ENCODE assay signal across 23 mouse cellular contexts in genomic region chr1:174513419-174513818, GRCm38 (mm10). TPM values are rescaled to one million over a fixed set of nuclear protein-coding genes. Genes with fewer than 3 reads are reported as not detected.
DNase-seq lines count a peak whose midpoint lies in the region; TF ChIP-seq lines count a peak whose summit lies in the region.
"Had no signal": no experiment of that assay in that cellular context is flagged by ENCODE, and none has a peak within 500 bp of the region (broad histone marks: within the 10 kb centered on the region; RNA-seq: fewer than 3 reads in every experiment).

No protein-coding gene starts in this region.

- H3K4me3 ChIP-seq in layer of hippocampus, adult 2 months: no peak overlapping the region; the same call in 1 of the 2 replicates
- H3K4me3 ChIP-seq in cortical plate, adult 2 months (ENCODE audit: insufficient read depth, low read length): no peak overlapping the region
- H3K4me3 ChIP-seq in midbrain, embryonic 10.5 days: no peak overlapping the region
- H3K4me3 ChIP-seq: embryonic facial prominence, embryonic 13.5 days; embryonic facial prominence, embryonic 15.5 days; erythroblast, embryonic 14.5 days; forebrain, embryonic 10.5 days; forebrain, embryonic 12.5 days had no signal

- 92% methylated on average over 7 of the region's 7 CpGs for WGBS in midbrain, embryonic 10.5 days

- DNase-seq in layer of hippocampus, adult 2 months (ENCODE audit: low spot score in 2 of 2): peak in 1 of 2 experiments; percentile 33
- DNase-seq in layer of hippocampus, postnatal 10 days (ENCODE audit: low spot score in 2 of 2): no peak
- peak; percentile 32 for DNase-seq in right cerebral cortex, adult 18-20 months
- no peak for DNase-seq in right cerebral cortex, postnatal 25 days
- no peak for DNase-seq in midbrain, embryonic 10.5 days (ENCODE audit: low spot score)
- DNase-seq in heart, adult 11 months: no peak
- DNase-seq: adrenal gland, adult 2 months; adrenal gland, postnatal 10 days; adrenal gland, postnatal 25 days; cerebellum, adult 11-12 months; cerebellum, adult 2 months; cerebellum, adult 9-10 months; cerebellum, postnatal 10 days; cerebellum, postnatal 25 days; embryo, embryonic 11 days had no signal

- H3K4me1 ChIP-seq in cortical plate, adult 2 months (ENCODE audit: control insufficient read depth, insufficient read depth, low read length): peaks cover 14% of the 10 kb centered on the region
- peaks cover 12% of the 10 kb centered on the region for H3K4me1 ChIP-seq in midbrain, embryonic 10.5 days
- H3K4me1 ChIP-seq: embryonic facial prominence, embryonic 13.5 days; embryonic facial prominence, embryonic 15.5 days; forebrain, embryonic 10.5 days had no signal

- TF ChIP-seq CTCF in layer of hippocampus, adult 2 months (conservative IDR thresholded peaks at IDR 0.05): no peak
- no peak for TF ChIP-seq CTCF in cortical plate, adult 2 months (IDR thresholded peaks at IDR 0.05; ENCODE audit: extremely low read depth, insufficient read depth, low read length)

- H3K9me3 ChIP-seq in midbrain, embryonic 10.5 days (replicated peaks): no peaks in the 10 kb centered on the region
- H3K9me3 ChIP-seq: embryonic facial prominence, embryonic 13.5 days; embryonic facial prominence, embryonic 15.5 days; forebrain, embryonic 10.5 days; forebrain, embryonic 12.5 days had no signal

- H3K36me3 ChIP-seq in midbrain, embryonic 10.5 days: peaks cover 31% of the 10 kb centered on the region
- H3K36me3 ChIP-seq: embryonic facial prominence, embryonic 13.5 days; embryonic facial prominence, embryonic 15.5 days; forebrain, embryonic 12.5 days had no signal

- H3K27me3 ChIP-seq in midbrain, embryonic 10.5 days (ENCODE audit: low read depth, poor library complexity, severe bottlenecking): no peaks in the 10 kb centered on the region
- H3K27me3 ChIP-seq: embryonic facial prominence, embryonic 13.5 days; embryonic facial prominence, embryonic 15.5 days; forebrain, embryonic 12.5 days had no signal

- TF ChIP-seq POLR2A in cortical plate, adult 2 months (IDR thresholded peaks at IDR 0.05; ENCODE audit: extremely low read depth, insufficient read depth, low read length): no peak

- peak overlapping the region; percentile 11 for H3K27ac ChIP-seq in layer of hippocampus, adult 2 months
- H3K27ac ChIP-seq in cortical plate, adult 2 months (ENCODE audit: insufficient read depth, low read length): peak overlapping the region; percentile 40; the same call in 1 of the 2 replicates
- H3K27ac ChIP-seq in midbrain, embryonic 10.5 days (replicated peaks): no peak overlapping the region
- H3K27ac ChIP-seq: embryonic facial prominence, embryonic 13.5 days; embryonic facial prominence, embryonic 15.5 days; forebrain, embryonic 10.5 days; forebrain, embryonic 12.5 days had no signal

RNA-seq across cellular contexts. Expression of gene Fmn2, which starts 11.8 kb away (rescaled TPM):
- total RNA-seq in layer of hippocampus, adult 2 months (2021): 10 to 100 TPM; 62.8 to 76.8 TPM
- 10 to 100 TPM; 45.9 to 52.1 TPM for total RNA-seq in layer of hippocampus, postnatal 10 days (2021)
- 30.3 and 30.6 TPM in 2 replicates for polyA plus RNA-seq in cortical plate, adult 2 months (2012; rRNA removed)
- 5.6 and 7.3 TPM in 2 replicates for polyA plus RNA-seq in midbrain, embryonic 10.5 days (2016; fragmentation: Nextera tagmentation; extraction: Ambion mirVana)
- total RNA-seq: MEL had no signal
- polyA plus RNA-seq: C2C12 had no signal
